Mouse (Mus musculus): ENCODE data around the gene Cobl. TPM values are rescaled to one million over a fixed set of nuclear protein-coding genes. Genes with fewer than 3 reads are reported as not detected.

The Cobl gene
- total RNA-seq, 1 experiment = 36.5 TPM

DNA sequence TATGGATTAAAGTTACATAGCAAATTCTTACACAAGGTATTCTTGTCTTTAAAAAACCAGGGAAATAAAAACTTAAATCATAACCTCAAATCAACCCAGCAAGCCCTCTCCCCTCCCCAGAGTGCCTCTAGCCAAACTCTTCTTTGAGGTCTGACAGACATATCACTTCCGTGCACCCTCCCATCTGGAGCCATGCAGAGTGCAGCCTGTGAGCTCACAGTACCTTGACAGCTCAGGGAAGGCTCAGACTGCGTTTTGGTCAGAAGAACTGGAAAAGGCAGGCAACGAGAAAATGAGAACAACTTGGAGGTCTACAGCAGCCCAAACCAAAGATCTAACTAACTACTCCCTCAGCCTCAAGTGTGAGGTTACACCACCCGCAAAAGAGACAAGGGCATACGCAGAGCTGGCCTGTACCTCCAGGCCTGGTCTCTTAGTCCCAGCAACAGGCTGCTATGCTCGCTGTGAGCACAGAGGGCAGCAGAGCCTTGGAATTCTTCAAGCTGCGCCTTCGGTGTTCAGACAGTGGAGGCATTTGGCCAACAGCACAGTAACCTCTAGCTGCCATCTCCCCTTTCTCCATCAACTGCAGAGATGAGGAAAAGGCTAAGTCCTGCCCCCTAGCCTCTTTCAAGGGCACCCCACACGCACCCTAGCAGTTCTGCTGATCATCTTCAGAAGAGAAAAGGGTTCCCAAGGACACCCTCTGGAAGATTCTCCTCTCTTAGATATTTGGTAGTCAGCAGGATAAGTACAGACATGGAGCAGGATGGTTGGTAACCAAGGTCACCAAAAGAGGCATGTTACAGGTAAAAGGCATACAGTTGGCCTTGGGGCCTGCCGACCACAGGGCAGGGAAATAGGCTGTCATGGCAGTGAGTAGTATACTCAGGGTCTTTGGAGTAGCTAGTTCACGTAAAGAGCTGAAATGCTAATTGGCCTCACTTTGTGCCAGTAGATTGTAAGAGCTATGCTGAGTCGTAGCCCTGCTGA is 91.4 kb downstream of the Cobl start:
- Histone ChIP-seq H3K4me1 (ENCODE audit: control insufficient read depth in 2 of 2, insufficient read depth in 2 of 2, low read length in 2 of 2, poor library complexity in 1 of 2) (peaks cover 0 to 1% of the 10 kb centered on the region in 2 experiments; a peak in 1 of 4 replicates), H3K36me3 (ENCODE audit: control insufficient read depth, insufficient read depth, low read length, poor library complexity, severe bottlenecking) (peaks cover 19% of the 10 kb centered on the region), H3K4me3 (ENCODE audit: insufficient read depth in 1 of 2, low read depth in 1 of 2, low read length in 2 of 2, poor library complexity in 1 of 2, severe bottlenecking in 1 of 2) (no peak overlapping the region), H3K27ac (ENCODE audit: insufficient read depth, low read depth, low read length, poor library complexity, severe bottlenecking) (no peak overlapping the region), H3K9ac (ENCODE audit: insufficient read depth, low read depth, low read length, poor library complexity, severe bottlenecking) (no peak overlapping the region), H3K9me3 (ENCODE audit: control insufficient read depth, insufficient read depth, low read depth, low read length) (no peaks in the 10 kb centered on the region)
- DNase-seq (ENCODE audit: low read depth, low spot score) = peak; percentile 63
- in situ Hi-C loops (cut with MboI; ENCODE audit: low sequenced_read_pairs in 2 of 2, unreplicated experiment in 2 of 2) = loop anchor here in 1 of 2 experiments (10.0 kb wide), 1 partner anchor 151 kb away; no protein-coding TSS in a partner anchor
- TF ChIP-seq HCFC1 (IDR thresholded peaks at IDR 0.05; ENCODE audit: borderline replicate concordance, insufficient read depth, low read length) (no peak), MAFK (IDR thresholded peaks at IDR 0.05; ENCODE audit: insufficient read depth, low read depth, low read length) (no peak), CHD2 (IDR thresholded peaks at IDR 0.05; ENCODE audit: low read depth, low read length) (no peak), ZNF384 (IDR thresholded peaks at IDR 0.05; ENCODE audit: low read depth, low read length) (no peak), ZC3H11A (IDR thresholded peaks at IDR 0.05; ENCODE audit: borderline replicate concordance, low read depth, low read length) (0 out of 2 replicates have a peak, but pooled peaks have one; percentile 48)

GRCm38 (mm10) chr11:12370957-12371356 is 93.8 kb downstream of the Cobl start:
- Histone ChIP-seq H3K27ac (ENCODE audit: insufficient read depth, low read depth, low read length, poor library complexity, severe bottlenecking) (no peak overlapping the region), H3K9me3 (ENCODE audit: control insufficient read depth, insufficient read depth, low read depth, low read length) (no peaks in the 10 kb centered on the region)
- TF ChIP-seq ZC3H11A (IDR thresholded peaks at IDR 0.05; ENCODE audit: borderline replicate concordance, low read depth, low read length) = no peak
- no peak for TF ChIP-seq MAFK (IDR thresholded peaks at IDR 0.05; ENCODE audit: insufficient read depth, low read depth, low read length)
- no peak for TF ChIP-seq HCFC1 (IDR thresholded peaks at IDR 0.05; ENCODE audit: borderline replicate concordance, insufficient read depth, low read length)
- TF ChIP-seq CHD2 (IDR thresholded peaks at IDR 0.05; ENCODE audit: low read depth, low read length) = no peak
- TF ChIP-seq ZNF384 (IDR thresholded peaks at IDR 0.05; ENCODE audit: low read depth, low read length) = no peak

GRCm38 (mm10) chr11:12367426-12368178 is 97.2 kb downstream of the Cobl start:
- in situ Hi-C loops (cut with MboI; ENCODE audit: low sequenced_read_pairs in 2 of 2, unreplicated experiment in 2 of 2) = no loop called here
- no peaks in the 10 kb centered on the region for H3K9me3 ChIP-seq (ENCODE audit: control insufficient read depth, insufficient read depth, low read depth, low read length)
- no peak for DNase-seq (ENCODE audit: low read depth, low spot score)
- no peak for TF ChIP-seq CHD2 (IDR thresholded peaks at IDR 0.05; ENCODE audit: low read depth, low read length)
- H3K27ac ChIP-seq (ENCODE audit: insufficient read depth, low read depth, low read length, poor library complexity, severe bottlenecking) = no peak overlapping the region
- no peak overlapping the region for H3K9ac ChIP-seq (ENCODE audit: insufficient read depth, low read depth, low read length, poor library complexity, severe bottlenecking)
- H3K4me3 ChIP-seq (ENCODE audit: insufficient read depth in 1 of 2, low read depth in 1 of 2, low read length in 2 of 2, poor library complexity in 1 of 2, severe bottlenecking in 1 of 2) = no peak overlapping the region
- no peaks in the 10 kb centered on the region for H3K4me1 ChIP-seq (ENCODE audit: control insufficient read depth in 2 of 2, insufficient read depth in 2 of 2, low read length in 2 of 2, poor library complexity in 1 of 2)
- peaks cover 12% of the 10 kb centered on the region for H3K36me3 ChIP-seq (ENCODE audit: control insufficient read depth, insufficient read depth, low read length, poor library complexity, severe bottlenecking)

More at GRCm38 (mm10) chr11:12370957-12371356, 93.8 kb downstream of the Cobl start:
- in situ Hi-C loops (cut with MboI; ENCODE audit: low sequenced_read_pairs in 2 of 2, unreplicated experiment in 2 of 2) = loop anchor here in 1 of 2 experiments (10.0 kb wide), 1 partner anchor 154 kb away; no protein-coding TSS in a partner anchor
- Histone ChIP-seq H3K4me3 (ENCODE audit: insufficient read depth in 1 of 2, low read depth in 1 of 2, low read length in 2 of 2, poor library complexity in 1 of 2, severe bottlenecking in 1 of 2) (no peak overlapping the region), H3K9ac (ENCODE audit: insufficient read depth, low read depth, low read length, poor library complexity, severe bottlenecking) (no peak overlapping the region), H3K4me1 (ENCODE audit: control insufficient read depth in 2 of 2, insufficient read depth in 2 of 2, low read length in 2 of 2, poor library complexity in 1 of 2) (peaks cover 0 to 1% of the 10 kb centered on the region in 2 experiments; a peak in 1 of 4 replicates), H3K36me3 (ENCODE audit: control insufficient read depth, insufficient read depth, low read length, poor library complexity, severe bottlenecking) (peaks cover 22% of the 10 kb centered on the region)
- DNase-seq (ENCODE audit: low read depth, low spot score) = no peak

DNA sequence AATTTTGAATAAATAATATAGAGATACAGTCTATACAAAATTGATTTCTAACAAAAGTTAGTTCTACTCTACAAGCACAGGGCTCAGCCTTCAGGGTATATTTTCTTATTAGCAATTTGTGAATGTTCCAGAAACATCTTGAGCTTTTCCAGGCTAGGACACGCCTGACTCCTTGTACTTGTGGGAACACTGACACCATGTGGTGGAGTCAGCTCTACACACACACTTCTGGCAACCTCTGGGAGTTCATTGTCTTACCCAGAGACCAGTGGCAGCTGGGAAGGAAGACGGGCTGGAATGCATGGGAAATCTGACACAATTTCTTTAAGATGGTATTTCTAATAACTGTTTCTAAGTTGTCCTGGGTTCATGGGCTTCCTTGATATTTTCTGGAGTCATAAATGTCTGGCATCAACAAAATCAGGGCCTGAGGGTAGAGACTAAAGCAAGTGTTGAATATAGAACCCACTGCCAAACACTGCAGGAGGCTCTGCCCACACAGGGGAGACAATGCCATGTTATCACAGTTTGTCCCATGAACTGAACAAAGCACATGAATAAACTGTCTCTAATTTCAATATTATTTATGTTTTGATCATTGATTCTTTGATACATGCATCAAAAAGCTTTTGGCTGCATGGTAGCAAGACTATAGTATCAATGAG is 105.3 kb downstream of the Cobl start:
- TF ChIP-seq ZNF384 (IDR thresholded peaks at IDR 0.05; ENCODE audit: low read depth, low read length) (no peak), ZC3H11A (IDR thresholded peaks at IDR 0.05; ENCODE audit: borderline replicate concordance, low read depth, low read length) (no peak), CHD2 (IDR thresholded peaks at IDR 0.05; ENCODE audit: low read depth, low read length) (no peak), HCFC1 (IDR thresholded peaks at IDR 0.05; ENCODE audit: borderline replicate concordance, insufficient read depth, low read length) (no peak), MAFK (IDR thresholded peaks at IDR 0.05; ENCODE audit: insufficient read depth, low read depth, low read length) (no peak)
- peak; percentile 8 for DNase-seq (ENCODE audit: low read depth, low spot score)
- in situ Hi-C loops (cut with MboI; ENCODE audit: low sequenced_read_pairs in 2 of 2, unreplicated experiment in 2 of 2) = no loop called here
- no peak overlapping the region for H3K4me3 ChIP-seq (ENCODE audit: insufficient read depth in 1 of 2, low read depth in 1 of 2, low read length in 2 of 2, poor library complexity in 1 of 2, severe bottlenecking in 1 of 2)
- no peak overlapping the region for H3K27ac ChIP-seq (ENCODE audit: insufficient read depth, low read depth, low read length, poor library complexity, severe bottlenecking)
- no peaks in the 10 kb centered on the region for H3K9me3 ChIP-seq (ENCODE audit: control insufficient read depth, insufficient read depth, low read depth, low read length)
- H3K9ac ChIP-seq (ENCODE audit: insufficient read depth, low read depth, low read length, poor library complexity, severe bottlenecking) = no peak overlapping the region
- no peaks in the 10 kb centered on the region for H3K4me1 ChIP-seq (ENCODE audit: control insufficient read depth in 2 of 2, insufficient read depth in 2 of 2, low read length in 2 of 2, poor library complexity in 1 of 2)
- peaks cover 4% of the 10 kb centered on the region for H3K36me3 ChIP-seq (ENCODE audit: control insufficient read depth, insufficient read depth, low read length, poor library complexity, severe bottlenecking)
